Mouse (Mus musculus) liver, adult 2 months (tissue): ENCODE data around the gene Sf3b2. TPM values are rescaled to one million over a fixed set of nuclear protein-coding genes. Genes with fewer than 3 reads are reported as not detected.

ENCODE experiments used
- DNase-seq: peaks from one replicate; pipeline ENCODE4 v3.0.0-alpha.2; 2011; ENCODE audit warnings: low read depth, low spot score; ENCODE audit errors: extremely low read depth
- H3K27ac ChIP-seq: fragments of 200-500 bp; replicated peaks from 2 replicates; pipeline ENCODE4 v1.5.1; 2012; ENCODE audit warnings: low read depth, mild to moderate bottlenecking, control low read depth, inconsistent platforms, low read length; ENCODE audit not compliant: insufficient read depth
- H3K27me3 ChIP-seq: fragments of 200-500 bp; 2 replicates; pipeline ENCODE4 v1.6.1; 2012; ENCODE audit warnings: mild to moderate bottlenecking, moderate library complexity, low read length, inconsistent platforms; ENCODE audit not compliant: control insufficient read depth, insufficient read depth
- H3K36me3 ChIP-seq: fragments of 200-500 bp; 2 replicates; pipeline ENCODE4 v1.6.1; 2012; ENCODE audit warnings: low read length, inconsistent platforms; ENCODE audit not compliant: control insufficient read depth, insufficient read depth
- H3K4me1 ChIP-seq: fragments of 200-500 bp; 2 replicates; pipeline ENCODE4 v1.6.1; 2011; ENCODE audit warnings: low read length; ENCODE audit not compliant: control insufficient read depth, insufficient read depth
- H3K4me3 ChIP-seq: fragments of 200-500 bp; 2 replicates; pipeline ENCODE4 v1.5.1; 2011; ENCODE audit warnings: low read depth, mild to moderate bottlenecking, control low read depth, low read length, moderate library complexity; ENCODE audit not compliant: insufficient read depth
- H3K79me2 ChIP-seq: fragments of 200-500 bp; 2 replicates; pipeline ENCODE4 v1.6.1; 2012; ENCODE audit warnings: inconsistent platforms, mild to moderate bottlenecking, low read length, moderate library complexity; ENCODE audit not compliant: control insufficient read depth, insufficient read depth
- H3K9ac ChIP-seq: fragments of 200-500 bp; 2 replicates; pipeline ENCODE4 v1.6.1; 2012; ENCODE audit warnings: low read depth, mild to moderate bottlenecking, control low read depth, inconsistent platforms, low read length
- CTCF ChIP-seq: fragments of 200-500 bp; IDR thresholded peaks from 2 replicates; pipeline ENCODE4 v1.5.1; 2011; ENCODE audit warnings: low read depth, low read length, control low read depth
- POLR2A ChIP-seq: fragments of 200-500 bp; IDR thresholded peaks from 2 replicates; pipeline ENCODE4 v1.6.1; 2011; ENCODE audit warnings: low read length, control low read depth; ENCODE audit not compliant: insufficient read depth; ENCODE audit errors: extremely low read depth
- WGBS: fragments of 180-500 bp; shearing (Covaris S2); methylation state at CpG from one replicate; pipeline ENCODE4 v1.1.7; 2018; 5-methylcytosine and 5-hydroxymethylcytosine counted together
- polyA plus RNA-seq: library from polyadenylated mRNA; depleted of rRNA; stranded (reverse); fragments of >200 nt; gene quantifications from 2 replicates; pipeline ENCODE4 v1.2.3, GENCODE M21; 2012
- total RNA-seq: library from RNA; depleted of rRNA; stranded (reverse); fragments of >200 nt; gene quantifications from 2 replicates; pipeline ENCODE4 v1.2.3, GENCODE M21; 2014

Gene Sf3b2
- total and polyA plus RNA-seq, 2 experiments = 60.0 to 61.4 TPM

DNA sequence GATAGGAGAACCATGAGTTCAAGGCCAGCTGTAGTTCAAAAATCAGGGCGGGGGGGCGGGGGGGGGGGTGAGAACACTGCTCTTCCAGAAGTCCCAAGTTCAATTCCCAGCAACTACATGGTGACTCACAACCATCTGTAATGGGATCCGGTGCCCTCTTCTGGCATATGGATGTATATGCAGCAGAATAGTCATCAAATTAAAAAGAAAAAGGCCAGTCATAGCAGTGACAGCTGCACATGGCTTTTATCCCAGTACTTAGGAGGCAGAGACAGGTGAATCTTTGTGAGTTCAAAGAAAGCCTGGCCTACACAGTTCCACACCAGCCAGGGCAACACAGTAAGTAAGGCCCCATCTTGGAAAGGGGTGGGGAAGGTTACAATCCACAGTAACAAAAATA, 18.1 kb downstream of the Sf3b2 start:
- 83% methylated on average over 3 of the region's 3 CpGs for WGBS
- no peak for TF ChIP-seq CTCF
- TF ChIP-seq POLR2A = no peak
- no peak for DNase-seq
- Histone ChIP-seq H3K27me3 (no peaks in the 10 kb centered on the region), H3K4me1 (peaks cover 8% of the 10 kb centered on the region), H3K36me3 (peaks cover 37% of the 10 kb centered on the region), H3K9ac (no peak overlapping the region), H3K4me3 (no peak overlapping the region), H3K79me2 (0 out of 2 replicates have a peak, but pooled peaks cover 6% of the 10 kb centered on the region), H3K27ac (no peak overlapping the region)

DNA sequence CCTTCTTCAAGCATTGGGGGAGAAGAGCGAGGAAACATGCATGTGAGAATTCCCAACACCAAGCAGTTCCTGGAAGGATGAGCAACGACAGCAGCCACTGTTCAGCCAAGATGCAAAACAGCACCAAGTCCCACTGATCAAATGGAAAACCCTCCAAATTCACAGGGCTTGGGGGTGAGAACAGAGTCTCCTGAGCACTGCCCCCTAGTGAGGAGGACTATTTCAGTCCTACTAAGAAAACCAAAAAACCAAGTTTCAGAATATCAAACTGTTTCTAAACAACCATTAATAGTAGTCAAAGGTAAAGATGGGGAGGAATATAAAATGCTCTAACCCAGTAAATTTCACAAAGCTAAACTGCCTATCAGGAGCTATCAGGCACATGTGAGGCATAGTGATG, 18.7 kb downstream of the Sf3b2 start:
- TF ChIP-seq POLR2A (no peak), CTCF (no peak)
- 0 out of 2 replicates have a peak, but pooled peaks cover 6% of the 10 kb centered on the region for H3K79me2 ChIP-seq
- WGBS = 99% methylated on average over 2 of the region's 2 CpGs
- peaks cover 8% of the 10 kb centered on the region for H3K4me1 ChIP-seq
- no peaks in the 10 kb centered on the region for H3K27me3 ChIP-seq
- peaks cover 34% of the 10 kb centered on the region for H3K36me3 ChIP-seq
- H3K9ac ChIP-seq = no peak overlapping the region
- H3K4me3 ChIP-seq = no peak overlapping the region
- H3K27ac ChIP-seq = no peak overlapping the region
- DNase-seq = no peak

- Histone ChIP-seq H3K9ac (no peak overlapping the region), H3K36me3 (peaks cover 29% of the 10 kb centered on the region), H3K27ac (no peak overlapping the region), H3K79me2 (0 out of 2 replicates have a peak, but pooled peaks cover 6% of the 10 kb centered on the region), H3K4me3 (no peak overlapping the region), H3K27me3 (no peaks in the 10 kb centered on the region), H3K4me1 (peaks cover 8% of the 10 kb centered on the region)
- no peak for TF ChIP-seq POLR2A
- no peak for TF ChIP-seq CTCF
- DNase-seq = no peak
- 91% methylated on average over 5 of the region's 5 CpGs for WGBS
These were observed 19.5 kb downstream of the Sf3b2 start for GRCm38 (mm10) chr19:5275736-5276135.

DNA sequence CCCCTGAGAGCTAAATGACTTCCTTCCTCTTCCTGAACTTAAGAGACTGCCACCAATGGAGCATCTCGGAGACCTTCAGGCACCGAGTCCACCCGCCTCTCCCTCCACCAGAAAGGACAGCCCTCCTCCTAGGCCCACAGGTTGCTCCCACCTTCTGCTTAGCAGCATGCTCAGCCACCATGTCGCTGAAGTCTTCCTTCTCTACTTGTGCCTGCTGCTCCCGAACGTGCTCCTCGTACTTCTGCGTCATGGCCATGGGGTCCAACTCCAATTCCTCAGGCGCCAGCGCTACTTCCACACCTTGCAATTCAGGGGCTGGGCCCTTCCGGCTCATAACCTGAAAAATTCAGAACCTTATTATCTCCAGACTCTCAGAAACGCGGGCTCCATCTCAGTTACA, 20.6 kb downstream of the Sf3b2 start:
- Histone ChIP-seq H3K79me2 (0 out of 2 replicates have a peak, but pooled peaks cover 6% of the 10 kb centered on the region), H3K4me3 (no peak overlapping the region), H3K9ac (no peak overlapping the region), H3K36me3 (peaks cover 28% of the 10 kb centered on the region), H3K27me3 (no peaks in the 10 kb centered on the region), H3K27ac (peak overlapping the region; percentile 7; the same call in 1 of the 2 replicates), H3K4me1 (peaks cover 8% of the 10 kb centered on the region)
- 88% methylated on average over 13 of the region's 13 CpGs for WGBS
- no peak for DNase-seq
- TF ChIP-seq POLR2A (no peak), CTCF (no peak)

- Histone ChIP-seq H3K36me3 (peaks cover 21% of the 10 kb centered on the region), H3K4me1 (peaks cover 9% of the 10 kb centered on the region), H3K9ac (no peak overlapping the region), H3K4me3 (no peak overlapping the region), H3K27me3 (no peaks in the 10 kb centered on the region), H3K79me2 (0 out of 2 replicates have a peak, but pooled peaks cover 6% of the 10 kb centered on the region), H3K27ac (peak overlapping the region; percentile 56; the same call in 1 of the 2 replicates)
- TF ChIP-seq CTCF = no peak
- TF ChIP-seq POLR2A = no peak
- 64% methylated on average over 4 of the region's 4 CpGs for WGBS
- DNase-seq = no peak
These were observed 21.3 kb downstream of the Sf3b2 start for GRCm38 (mm10) chr19:5273916-5274315.

DNA sequence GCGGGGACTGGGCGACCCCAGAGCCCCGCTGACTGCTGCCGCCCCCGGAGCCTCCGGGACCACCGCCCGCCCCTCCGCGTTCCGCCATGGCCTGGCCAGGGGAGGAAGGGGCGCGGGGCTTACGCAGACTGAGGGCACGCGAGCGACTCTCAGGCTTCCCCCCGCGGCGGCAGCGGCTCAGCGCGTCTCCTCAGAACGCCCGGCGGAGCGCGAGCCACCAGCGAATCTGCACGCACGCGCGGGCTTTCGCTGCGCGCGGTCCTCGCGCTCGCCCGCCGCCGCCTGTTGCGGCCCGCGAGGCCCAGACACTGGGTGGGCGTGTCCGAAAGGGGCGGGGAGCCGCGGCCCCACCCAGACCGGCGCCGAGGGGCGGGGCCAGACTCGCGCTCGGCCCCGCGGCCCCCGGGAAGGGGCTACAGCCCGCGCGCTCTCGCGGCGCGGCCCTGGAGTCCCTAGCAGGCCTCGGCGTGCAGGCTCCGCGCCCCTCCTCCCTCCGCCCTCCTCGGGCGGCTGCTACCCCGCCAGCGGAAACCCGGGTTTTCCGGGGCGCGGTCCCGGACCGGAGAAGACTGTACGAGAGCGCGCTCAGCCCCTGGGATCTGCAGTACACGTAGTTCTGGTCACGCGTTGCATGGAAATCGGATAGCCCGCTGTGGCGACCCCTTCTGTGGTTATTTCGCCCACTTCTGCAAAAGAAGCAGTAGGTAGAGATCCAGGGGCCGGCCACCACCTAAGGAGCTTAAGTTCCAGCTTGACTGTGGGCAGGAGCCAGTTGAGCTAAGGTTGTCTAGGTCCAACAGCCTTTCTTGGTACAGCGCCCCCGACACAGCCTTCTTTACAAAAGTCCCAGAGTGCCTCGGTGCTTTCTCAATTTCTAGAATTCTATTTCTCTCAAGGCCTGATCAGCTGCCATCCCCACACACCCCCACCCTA, 22.2 kb downstream of the Sf3b2 start, which contains the start of gene Pacs1:
Gene Pacs1, minus strand, starts transcription at position 319 of the 933 bp plus-strand sequence.
- Histone ChIP-seq H3K27me3 (no peaks in the 10 kb centered on the region), H3K79me2 (0 out of 2 replicates have a peak, but pooled peaks cover 6% of the 10 kb centered on the region), H3K27ac (peak within 1 kb of the TSS; percentile 56), H3K4me3 (peak within 1 kb of the TSS; percentile 87), H3K36me3 (peaks cover 18% of the 10 kb centered on the region), H3K9ac (peak within 1 kb of the TSS; percentile 92), H3K4me1 (peaks cover 8% of the 10 kb centered on the region)
- TF ChIP-seq POLR2A (0 out of 2 replicates have a peak, but pooled peaks have one; percentile 26), CTCF (no peak)
- WGBS = under 1% methylated on average over 88 of the region's 97 CpGs
- peak; percentile 29 for DNase-seq
